Mouse (Mus musculus) mouse embryonic stem cell (cell line): Measurements from ENCODE around the gene Pphln1.

Experiments
- in situ Hi-C, 2 experiments: fragments of 300-500 bp; cut with MboI; formaldehyde crosslinking; loops; 1 replicate in 1 of 2; 3 replicates in 1 of 2; pipeline ENCODE4 v1.14.3; 2019 to 2020; ENCODE audit warnings: low sequenced_read_pairs in 2 of 2, low pct_unique_long_range_greater_than_20kb in 1 of 2, mixed read lengths in 1 of 2; ENCODE audit not compliant: unreplicated experiment in 1 of 2

Gene Pphln1

DNA sequence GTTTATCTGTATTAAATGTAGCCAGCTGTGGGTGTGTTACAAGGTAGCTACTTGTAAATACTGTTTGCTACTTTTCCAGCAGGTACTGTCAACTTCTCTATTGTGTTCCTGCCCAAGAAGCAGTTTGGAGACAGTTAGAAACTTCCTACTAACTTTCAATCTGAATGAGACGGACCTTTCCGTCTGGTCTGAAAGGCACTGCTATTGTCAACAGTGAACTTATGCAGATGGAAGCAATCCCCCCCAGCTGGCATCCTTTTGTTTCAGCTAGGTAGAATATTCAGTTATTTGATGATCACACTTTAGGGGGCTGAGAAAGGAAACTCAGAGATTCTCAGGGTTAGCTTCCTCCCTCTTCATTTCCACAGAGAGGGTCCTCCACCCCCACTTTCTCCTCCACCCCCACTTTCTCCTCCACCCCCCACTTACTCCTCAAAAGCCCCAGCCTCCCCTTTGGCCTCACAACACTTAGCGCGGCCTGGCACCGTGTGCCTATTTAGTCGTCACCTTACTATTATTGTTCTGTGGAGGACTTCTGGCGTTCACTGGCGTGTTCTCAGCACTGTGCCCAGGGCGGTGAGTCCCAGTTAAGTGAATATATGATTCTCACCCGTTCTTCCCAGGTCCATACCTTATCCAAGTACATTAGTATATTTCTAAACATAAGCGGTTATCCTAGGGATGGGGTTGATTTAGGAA, 123.1 kb downstream of the Pphln1 start:
- in situ Hi-C loops: no loop called here

DNA sequence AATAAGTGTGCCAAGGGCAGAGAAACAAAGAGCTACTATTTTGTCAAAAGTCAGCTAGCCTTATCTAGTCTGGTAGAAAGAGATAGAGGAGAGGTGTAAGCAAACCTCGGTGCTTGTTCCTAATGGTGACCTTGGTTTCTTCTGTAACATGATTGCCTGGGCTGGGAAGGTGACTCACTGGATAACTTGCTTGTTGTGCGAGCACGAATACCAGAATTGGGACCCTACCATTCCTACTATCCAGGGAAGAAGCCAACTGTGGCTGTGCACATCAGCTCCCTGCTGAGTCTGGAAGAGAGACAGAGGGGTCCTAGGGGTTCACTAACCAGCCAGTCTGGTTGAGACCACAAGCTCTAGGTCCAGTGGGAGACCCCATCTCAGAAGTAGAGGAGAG, 123.6 kb downstream of the Pphln1 start:
- in situ Hi-C loops: no loop called here

DNA sequence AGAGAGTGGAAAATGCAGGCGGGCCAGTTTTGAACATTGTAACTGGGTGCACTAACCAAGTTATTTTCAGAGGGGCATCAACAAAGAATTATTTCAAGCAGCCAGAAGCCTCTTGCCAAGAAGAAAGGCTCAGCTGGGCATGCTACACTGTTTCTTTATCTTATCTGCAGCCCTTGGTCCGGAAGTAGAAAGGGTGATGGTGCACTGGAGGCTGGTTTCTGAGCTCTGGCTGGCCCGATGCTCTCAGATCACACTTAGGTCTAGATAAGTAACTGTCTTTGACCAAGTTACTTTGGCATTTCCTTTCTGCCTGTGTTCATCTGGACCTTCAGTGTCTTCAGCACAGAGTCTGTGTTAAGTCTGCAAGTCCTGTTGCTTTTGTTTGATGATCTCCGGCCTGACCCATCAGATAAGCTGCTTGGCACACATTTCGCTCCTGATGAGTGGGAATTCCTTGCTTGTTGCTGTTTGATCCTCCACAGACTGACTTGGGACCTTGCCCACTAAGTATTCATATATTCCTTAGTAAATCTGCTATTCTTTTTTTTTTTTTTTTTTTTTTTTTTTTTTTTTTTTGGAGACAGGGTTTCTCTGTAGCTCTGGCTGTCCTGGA, 127.3 kb downstream of the Pphln1 start:
- in situ Hi-C loops: no loop called here

DNA sequence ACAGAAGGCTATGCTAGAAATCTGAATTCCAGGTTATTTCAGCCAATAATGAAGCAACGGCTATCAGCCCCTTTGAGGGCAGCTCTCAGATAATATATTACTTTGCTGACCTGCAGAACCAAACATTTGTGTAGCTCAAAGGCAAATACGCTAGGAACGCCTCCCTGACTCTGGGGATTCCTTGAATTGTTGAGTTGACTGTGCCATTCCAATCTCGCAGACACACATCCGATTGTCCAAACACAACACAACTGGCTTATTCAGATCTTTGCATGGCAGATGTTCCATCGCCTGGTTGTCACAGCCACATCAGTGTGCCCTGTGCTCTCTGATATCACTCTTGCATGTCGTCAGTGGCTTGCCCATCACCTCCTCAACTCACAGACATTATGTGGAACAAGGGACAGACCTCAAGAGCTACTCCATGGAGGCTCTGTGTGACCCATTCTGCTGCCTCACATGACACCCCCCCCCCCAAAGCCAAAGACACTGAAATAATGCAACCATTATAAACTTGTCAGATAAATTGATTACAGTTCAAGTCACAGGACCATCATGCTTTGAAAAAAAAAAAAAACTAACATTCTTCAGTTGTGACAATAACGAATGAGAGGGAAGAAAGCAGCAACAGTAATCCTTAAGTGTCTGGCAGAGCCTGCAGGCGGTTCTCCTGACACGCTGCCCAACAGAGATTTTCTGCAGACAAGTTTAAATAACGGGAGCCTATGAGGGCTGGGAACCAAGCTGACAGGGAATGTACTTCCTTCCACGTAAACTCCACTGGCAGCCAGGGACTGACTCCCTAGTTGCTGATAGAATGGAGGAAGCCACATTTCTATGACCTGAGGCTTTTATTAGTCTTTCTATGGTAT, 131.9 kb downstream of the Pphln1 start:
- in situ Hi-C loops: no loop called here

DNA sequence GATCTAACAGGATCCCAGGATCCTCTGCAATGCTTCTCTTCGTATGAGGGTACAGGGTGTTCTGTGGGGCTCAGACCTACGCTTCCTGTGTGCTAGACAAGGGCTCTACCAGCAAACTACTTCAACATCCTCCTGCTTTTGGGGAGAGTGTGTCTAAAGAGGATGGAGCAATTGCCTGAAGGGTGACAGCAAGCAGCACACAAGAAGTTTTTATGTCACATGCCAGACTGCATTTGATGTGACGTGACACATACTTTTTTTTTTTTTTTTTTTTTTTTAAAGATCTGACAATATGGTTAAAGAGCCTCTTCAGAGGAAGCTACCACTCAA, 132.5 kb downstream of the Pphln1 start:
- in situ Hi-C loops: no loop called here

DNA sequence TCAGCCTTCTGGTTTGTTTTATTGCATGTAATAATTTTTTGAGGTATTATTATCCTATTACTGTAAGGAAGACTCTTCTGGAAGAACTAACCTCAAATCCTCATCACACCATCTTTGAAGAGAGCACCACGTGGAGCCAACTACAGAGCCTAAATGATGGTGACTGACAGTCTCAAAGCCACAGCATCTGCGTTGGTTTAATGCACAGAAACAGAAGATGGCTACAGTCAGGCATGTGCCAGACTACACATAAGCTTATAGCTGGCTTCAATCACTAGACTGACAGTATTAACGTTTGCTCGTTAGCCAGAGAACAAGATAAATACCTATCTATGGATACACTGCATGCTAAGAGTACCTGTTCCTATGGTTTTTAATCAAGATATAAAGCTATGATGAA, 138.0 kb downstream of the Pphln1 start:
- in situ Hi-C loops: no loop called here

DNA sequence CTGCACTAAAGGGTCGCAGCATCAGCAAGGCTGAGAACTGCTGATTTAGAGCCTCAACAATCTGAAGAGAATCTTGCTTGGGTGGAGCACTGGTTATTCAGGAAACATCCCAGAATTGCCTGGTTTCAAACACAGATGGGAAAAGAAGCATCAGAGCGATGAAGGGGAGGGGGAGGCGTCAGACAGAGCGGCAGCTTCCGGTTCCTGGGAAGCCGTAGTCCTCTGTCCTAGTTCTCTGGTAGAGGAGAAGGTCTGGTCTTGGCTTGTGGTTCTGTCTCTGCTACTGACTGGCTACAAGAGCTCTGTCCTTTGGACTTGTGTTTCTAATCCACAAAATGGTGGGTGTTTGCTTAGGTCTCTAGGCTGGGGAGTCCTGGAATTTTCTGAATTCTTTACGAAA, 139.6 kb downstream of the Pphln1 start:
- in situ Hi-C loops: no loop called here

DNA sequence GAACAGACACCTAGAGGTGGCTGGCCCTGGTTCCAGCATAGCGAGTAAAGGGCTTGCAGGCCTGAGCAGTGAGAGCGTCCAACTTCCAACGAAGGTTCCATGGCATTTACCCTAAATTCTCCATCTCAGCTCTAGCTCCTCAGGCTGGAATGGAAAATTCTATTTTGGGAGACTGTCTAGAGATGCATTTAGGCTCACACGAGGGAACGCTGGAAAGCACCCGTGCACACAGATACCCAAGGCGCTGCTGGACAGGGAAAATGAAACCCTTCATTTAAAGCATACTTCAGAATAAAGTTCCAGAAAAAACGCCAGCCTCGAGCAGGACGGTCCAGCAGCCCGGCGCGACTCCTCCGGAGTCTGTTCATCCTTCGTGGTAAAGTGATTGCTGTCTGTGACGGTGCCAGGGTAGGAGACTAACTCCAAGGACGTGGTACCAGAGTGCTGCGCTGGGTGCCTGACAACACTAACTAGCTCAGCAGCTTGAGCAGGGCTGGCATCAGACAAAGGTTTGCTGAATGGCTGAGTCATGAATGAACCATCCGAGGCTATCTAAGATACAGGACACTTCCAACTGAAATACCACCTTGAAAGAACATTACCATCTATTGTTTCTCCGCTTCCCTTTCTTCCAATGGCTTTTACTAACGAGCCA, 140.5 kb downstream of the Pphln1 start:
- in situ Hi-C loops: no loop called here

DNA sequence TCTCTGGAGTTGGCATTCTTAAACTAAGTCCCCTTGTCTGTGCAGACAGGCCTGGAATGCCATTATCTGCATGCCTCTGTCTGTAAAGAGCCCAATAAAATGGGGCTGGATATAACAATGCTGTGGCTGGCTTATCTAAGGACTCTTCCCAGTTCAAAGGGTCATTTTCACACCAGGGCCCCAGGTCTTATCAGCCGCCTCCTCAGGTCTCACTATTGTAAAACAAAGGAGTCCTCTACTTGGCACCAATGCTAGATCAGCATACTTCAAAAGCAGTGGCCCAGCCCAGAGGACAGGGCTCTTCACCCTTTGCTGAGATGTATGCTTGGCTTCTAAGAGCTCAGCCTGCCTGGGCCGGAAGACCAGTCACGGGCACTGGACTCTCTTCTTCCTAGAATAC, 141.3 kb downstream of the Pphln1 start:
- in situ Hi-C loops: no loop called here
